Mouse (Mus musculus): ENCODE data around the gene Asic2. TPM values are rescaled to one million over a fixed set of nuclear protein-coding genes. Genes with fewer than 3 reads are reported as not detected.

The Asic2 gene
- polyA plus RNA-seq, 1 experiment from 2014 or later, result 13.9 TPM

DNA sequence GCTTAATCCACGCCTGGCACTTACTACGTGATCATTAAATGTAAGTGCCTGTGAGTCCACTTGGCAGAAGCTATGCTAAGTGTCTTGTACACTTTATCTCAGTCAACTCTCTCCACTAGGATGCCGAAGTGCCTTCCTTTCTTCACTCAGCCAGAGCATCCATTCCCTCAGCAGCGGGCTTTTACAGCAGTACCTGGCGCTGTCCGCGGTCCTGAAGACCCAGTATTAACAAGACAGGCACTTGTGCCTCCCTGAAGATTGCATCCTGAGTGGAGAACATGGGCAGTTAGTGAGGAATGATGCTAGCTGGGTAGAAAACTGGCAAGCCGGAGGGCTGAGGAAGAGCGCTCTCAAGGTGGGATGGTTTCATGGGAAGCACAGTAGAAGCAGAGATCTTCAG, 852.6 kb downstream of the Asic2 start:
- Histone ChIP-seq H3K4me2 (no peak overlapping the region), H3K36me3 (replicated peaks) (no peaks in the 10 kb centered on the region), H3K4me1 (0 out of 2 replicates have a peak, but pooled peaks cover 4% of the 10 kb centered on the region), H3K4me3 (no peak overlapping the region), H3K27ac (no peak overlapping the region), H3K9me3 (no peaks in the 10 kb centered on the region), H3K27me3 (replicated peaks) (no peaks in the 10 kb centered on the region), H3K9ac (no peak overlapping the region)
- 45% methylated on average over 9 of the region's 9 CpGs for WGBS
- no peak for ATAC-seq (replicated peaks)

DNA sequence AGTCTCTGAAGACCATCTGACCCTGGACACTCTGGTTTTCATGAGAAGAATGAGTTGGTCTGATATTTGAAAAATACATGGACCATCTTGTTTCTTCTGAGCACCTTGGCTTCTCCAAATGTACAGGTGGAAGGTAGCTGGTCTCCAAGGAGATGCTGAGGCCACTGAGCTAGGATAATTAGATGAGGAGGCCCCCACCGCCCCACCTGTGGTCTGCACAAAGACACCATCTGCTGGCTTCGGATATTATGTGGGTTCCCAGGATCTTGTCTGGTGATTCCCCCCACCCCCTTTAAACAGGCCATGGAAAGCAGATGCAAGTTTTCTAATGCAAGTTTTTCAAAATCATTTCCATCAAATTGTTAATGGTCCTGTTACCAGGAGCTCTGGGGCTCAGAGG, 856.6 kb downstream of the Asic2 start:
- Histone ChIP-seq H3K4me2 (no peak overlapping the region), H3K4me1 (peaks cover 8% of the 10 kb centered on the region), H3K9me3 (no peaks in the 10 kb centered on the region), H3K27ac (no peak overlapping the region), H3K36me3 (replicated peaks) (no peaks in the 10 kb centered on the region), H3K9ac (no peak overlapping the region), H3K27me3 (replicated peaks) (no peaks in the 10 kb centered on the region), H3K4me3 (no peak overlapping the region)
- 71% methylated on average over 2 of the region's 2 CpGs for WGBS
- ATAC-seq (replicated peaks), result no peak

DNA sequence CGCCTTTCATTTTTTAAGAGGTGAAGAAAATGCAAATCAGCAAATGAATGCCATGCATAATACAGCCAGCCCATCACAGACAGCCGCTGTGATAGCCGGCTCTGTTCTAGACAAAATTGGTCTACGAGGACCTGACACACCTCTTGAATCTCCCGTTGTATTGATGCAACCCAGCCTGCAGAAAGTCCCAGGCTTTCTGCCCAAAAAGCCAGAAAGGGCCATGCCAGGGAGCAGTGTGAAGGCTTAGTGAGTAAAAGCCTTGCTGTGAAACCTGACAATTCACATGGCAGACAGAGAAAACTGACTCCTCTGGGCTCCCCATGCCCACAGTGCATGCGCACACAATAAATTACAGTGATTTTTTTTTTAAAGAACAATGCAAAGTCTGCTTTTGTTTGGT, 858.2 kb downstream of the Asic2 start:
- Histone ChIP-seq H3K36me3 (replicated peaks) (no peaks in the 10 kb centered on the region), H3K4me2 (no peak overlapping the region), H3K4me3 (no peak overlapping the region), H3K4me1 (peaks cover 8% of the 10 kb centered on the region), H3K27me3 (replicated peaks) (no peaks in the 10 kb centered on the region), H3K9ac (no peak overlapping the region), H3K9me3 (no peaks in the 10 kb centered on the region), H3K27ac (peak overlapping the region; percentile 22)
- ATAC-seq (replicated peaks), result no peak
- WGBS, result 58% methylated on average over 6 of the region's 6 CpGs

DNA sequence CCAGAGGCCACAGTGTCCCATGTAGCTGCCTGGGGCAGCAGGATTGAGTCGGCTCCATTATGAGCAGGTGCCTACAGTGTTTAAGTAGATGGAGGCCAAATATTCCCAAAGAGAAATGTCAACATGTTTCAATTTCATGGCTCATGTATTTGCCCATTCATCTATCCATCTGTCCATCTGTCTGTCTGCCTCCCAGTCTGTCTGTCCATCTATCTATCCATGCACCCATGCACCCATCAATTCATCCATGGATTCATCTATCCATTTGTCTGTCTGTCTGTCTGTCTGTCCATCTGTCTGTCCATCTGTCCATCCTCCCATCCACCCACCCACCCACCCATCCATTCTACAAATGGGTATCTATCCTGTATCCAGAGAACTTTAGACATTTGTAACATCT, 861.3 kb downstream of the Asic2 start:
- peaks cover 8% of the 10 kb centered on the region for H3K4me1 ChIP-seq
- H3K4me3 ChIP-seq, result no peak overlapping the region
- H3K9ac ChIP-seq, result no peak overlapping the region
- no peaks in the 10 kb centered on the region for H3K27me3 ChIP-seq (replicated peaks)
- no peak overlapping the region for H3K4me2 ChIP-seq
- H3K27ac ChIP-seq, result no peak overlapping the region
- 85% methylated on average over 1 of the region's 1 CpGs for WGBS
- ATAC-seq (replicated peaks), result no peak
- no peaks in the 10 kb centered on the region for H3K36me3 ChIP-seq (replicated peaks)
- no peaks in the 10 kb centered on the region for H3K9me3 ChIP-seq

DNA sequence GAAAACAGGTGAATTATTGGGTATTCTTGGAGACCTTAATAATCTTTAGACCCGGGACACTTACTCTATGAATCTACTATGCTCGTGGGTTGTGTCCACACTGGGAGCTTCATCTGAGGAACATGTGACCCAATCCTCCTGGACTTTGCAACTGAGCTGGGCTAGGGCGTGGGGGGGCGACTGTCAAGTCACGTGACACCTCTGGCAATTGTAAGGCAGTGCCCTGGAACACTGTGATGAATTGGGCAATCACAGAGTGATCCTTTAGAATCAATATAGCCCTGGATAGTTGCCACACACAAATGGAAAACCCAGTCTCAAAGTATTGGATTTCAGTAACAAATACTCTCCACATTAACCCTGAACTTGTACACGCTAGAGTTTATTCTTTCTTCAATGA, 867.4 kb downstream of the Asic2 start:
- no peak overlapping the region for H3K9ac ChIP-seq
- WGBS, result 79% methylated on average over 6 of the region's 6 CpGs
- no peaks in the 10 kb centered on the region for H3K36me3 ChIP-seq (replicated peaks)
- no peak for ATAC-seq (replicated peaks)
- H3K27me3 ChIP-seq (replicated peaks), result no peaks in the 10 kb centered on the region
- H3K4me3 ChIP-seq, result no peak overlapping the region
- no peak overlapping the region for H3K27ac ChIP-seq
- no peaks in the 10 kb centered on the region for H3K9me3 ChIP-seq
- no peak overlapping the region for H3K4me2 ChIP-seq
- H3K4me1 ChIP-seq, result peaks cover 3% of the 10 kb centered on the region; the same call in 1 of the 2 replicates

DNA sequence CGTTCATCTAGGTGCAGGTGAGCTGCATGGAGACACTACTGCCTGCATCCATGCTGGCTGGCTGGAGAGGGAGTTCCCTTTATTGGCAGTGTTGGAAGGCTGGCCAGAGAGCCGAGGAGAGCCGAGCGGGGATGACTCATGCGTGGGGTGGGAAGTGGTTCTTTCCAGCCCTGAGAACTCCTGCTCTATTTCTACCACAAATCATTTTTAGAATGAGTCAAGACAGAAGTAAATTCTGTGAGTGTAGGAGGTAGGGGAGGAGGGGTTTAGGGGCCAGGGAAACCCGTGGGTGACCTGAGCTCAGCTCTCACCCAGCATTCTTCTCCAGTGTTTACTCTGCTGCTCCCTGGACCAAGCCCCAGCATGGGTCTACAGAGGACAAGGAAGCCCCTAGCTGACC, 872.2 kb downstream of the Asic2 start:
- H3K36me3 ChIP-seq (replicated peaks), result no peaks in the 10 kb centered on the region
- no peak overlapping the region for H3K4me2 ChIP-seq
- no peak overlapping the region for H3K4me3 ChIP-seq
- no peaks in the 10 kb centered on the region for H3K4me1 ChIP-seq
- no peak overlapping the region for H3K9ac ChIP-seq
- no peaks in the 10 kb centered on the region for H3K9me3 ChIP-seq
- 81% methylated on average over 6 of the region's 6 CpGs for WGBS
- H3K27me3 ChIP-seq (replicated peaks), result no peaks in the 10 kb centered on the region
- H3K27ac ChIP-seq, result no peak overlapping the region
- no peak for ATAC-seq (replicated peaks)

DNA sequence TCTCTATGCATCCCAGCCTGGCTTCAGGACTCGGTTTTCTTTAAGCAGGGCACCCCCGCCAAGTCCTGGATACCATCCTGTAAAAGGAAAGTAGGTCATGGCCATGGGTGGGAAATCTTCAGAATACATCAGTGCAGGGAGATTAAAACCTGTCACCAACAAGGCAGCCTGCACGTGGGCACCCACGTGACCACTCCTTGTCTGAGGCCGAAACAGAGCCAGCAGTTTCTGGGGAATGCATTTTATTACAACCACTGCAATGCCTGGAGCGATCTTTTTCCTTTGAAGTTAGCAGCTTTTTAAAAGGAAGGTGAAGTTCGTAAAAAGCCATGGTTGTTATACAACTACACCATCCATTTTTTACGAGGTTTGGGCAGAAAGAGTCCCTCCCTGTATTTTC, 873.7 kb downstream of the Asic2 start:
- Histone ChIP-seq H3K27me3 (replicated peaks) (no peaks in the 10 kb centered on the region), H3K4me2 (no peak overlapping the region), H3K9me3 (no peaks in the 10 kb centered on the region), H3K4me1 (no peaks in the 10 kb centered on the region), H3K27ac (no peak overlapping the region), H3K9ac (no peak overlapping the region), H3K36me3 (replicated peaks) (no peaks in the 10 kb centered on the region), H3K4me3 (no peak overlapping the region)
- 66% methylated on average over 8 of the region's 8 CpGs for WGBS
- no peak for ATAC-seq (replicated peaks)

DNA sequence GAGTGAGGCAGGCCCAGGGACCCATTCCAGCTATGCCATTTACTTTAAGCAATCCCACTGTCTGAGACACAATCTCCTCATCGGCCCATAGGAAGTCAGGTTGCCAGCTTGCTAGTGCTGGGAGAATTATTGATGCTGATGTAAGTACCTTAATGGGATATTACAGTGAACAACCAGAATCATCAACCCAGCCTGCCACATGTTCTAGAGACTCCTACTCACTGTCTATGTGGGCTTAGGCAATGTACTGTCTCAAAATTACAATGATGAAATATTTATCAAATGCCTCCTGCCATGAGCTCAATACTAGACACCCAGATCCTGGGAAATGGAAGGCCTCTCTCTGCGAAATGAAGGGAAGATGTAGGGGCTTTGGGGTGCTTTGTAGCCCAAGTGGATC, 876.1 kb downstream of the Asic2 start:
- Histone ChIP-seq H3K4me3 (no peak overlapping the region), H3K4me1 (no peaks in the 10 kb centered on the region), H3K36me3 (replicated peaks) (no peaks in the 10 kb centered on the region), H3K27me3 (replicated peaks) (no peaks in the 10 kb centered on the region), H3K9me3 (no peaks in the 10 kb centered on the region), H3K4me2 (no peak overlapping the region), H3K27ac (no peak overlapping the region), H3K9ac (no peak overlapping the region)
- no peak for ATAC-seq (replicated peaks)
- WGBS, result 73% methylated on average over 2 of the region's 2 CpGs

DNA sequence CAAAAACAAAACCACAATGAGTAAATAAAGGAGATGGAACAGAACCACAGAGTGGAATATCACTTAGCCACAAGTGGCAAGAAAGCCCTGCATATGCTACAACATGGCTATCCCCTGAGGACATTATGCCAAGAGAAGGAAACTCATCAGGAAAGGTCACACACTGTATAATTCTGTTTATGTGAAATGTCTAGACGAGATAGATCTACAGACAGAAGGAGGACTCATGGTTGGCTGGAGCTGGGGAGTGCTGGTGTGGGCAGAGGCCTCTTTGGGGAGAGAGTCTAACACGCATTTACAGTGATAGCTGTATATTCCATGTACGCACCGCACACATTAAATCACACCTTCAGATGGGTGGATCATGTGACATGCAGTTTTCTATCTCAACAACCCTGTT, 884.4 kb downstream of the Asic2 start:
- H3K9me3 ChIP-seq, result no peaks in the 10 kb centered on the region
- H3K36me3 ChIP-seq (replicated peaks), result no peaks in the 10 kb centered on the region
- H3K4me1 ChIP-seq, result peaks cover 5% of the 10 kb centered on the region; the same call in 1 of the 2 replicates
- no peak overlapping the region for H3K4me2 ChIP-seq
- no peaks in the 10 kb centered on the region for H3K27me3 ChIP-seq (replicated peaks)
- no peak overlapping the region for H3K9ac ChIP-seq
- ATAC-seq (replicated peaks), result no peak
- WGBS, result 86% methylated on average over 4 of the region's 4 CpGs
- no peak overlapping the region for H3K4me3 ChIP-seq
- no peak overlapping the region for H3K27ac ChIP-seq

DNA sequence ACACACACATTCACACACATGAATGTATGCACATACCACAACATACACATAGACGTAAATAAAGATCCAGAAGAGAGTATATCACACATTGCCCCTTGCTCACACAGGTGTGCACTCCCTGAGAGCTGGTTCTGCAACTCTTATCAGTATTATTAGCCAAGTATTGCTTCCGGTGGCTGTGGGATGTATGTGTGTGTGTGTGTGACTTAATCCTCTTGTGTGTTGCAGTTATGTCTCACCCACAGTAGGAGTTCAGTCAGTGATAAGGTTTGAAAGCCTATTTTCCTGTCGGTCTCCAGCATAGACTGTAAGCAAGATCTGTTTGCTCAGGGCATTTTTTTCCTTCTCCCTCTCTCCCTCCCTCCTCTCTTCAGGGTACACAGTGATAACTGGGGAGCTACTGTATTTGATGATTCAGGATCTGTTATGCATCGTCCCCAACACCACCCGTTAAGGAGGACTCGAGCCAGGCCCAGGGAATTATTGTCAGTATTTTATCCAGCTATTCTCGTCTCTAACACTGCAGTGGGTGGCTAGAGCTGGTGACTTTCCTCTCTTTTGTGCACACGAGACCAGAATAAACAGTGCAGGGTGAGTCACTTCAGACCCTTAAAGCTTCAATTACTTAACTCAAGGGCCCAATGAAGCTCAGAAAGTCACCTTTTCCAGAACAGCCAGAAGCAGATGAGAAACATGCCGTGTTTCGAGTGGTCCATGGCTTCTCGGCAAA, 888.0 kb downstream of the Asic2 start:
- Histone ChIP-seq H3K9me3 (no peaks in the 10 kb centered on the region), H3K27ac (no peak overlapping the region), H3K9ac (no peak overlapping the region), H3K4me1 (peaks cover 4% of the 10 kb centered on the region; the same call in 1 of the 2 replicates), H3K36me3 (replicated peaks) (no peaks in the 10 kb centered on the region), H3K4me3 (no peak overlapping the region), H3K4me2 (no peak overlapping the region), H3K27me3 (replicated peaks) (no peaks in the 10 kb centered on the region)
- ATAC-seq (replicated peaks), result no peak
- WGBS, result 60% methylated on average over 11 of the region's 11 CpGs

DNA sequence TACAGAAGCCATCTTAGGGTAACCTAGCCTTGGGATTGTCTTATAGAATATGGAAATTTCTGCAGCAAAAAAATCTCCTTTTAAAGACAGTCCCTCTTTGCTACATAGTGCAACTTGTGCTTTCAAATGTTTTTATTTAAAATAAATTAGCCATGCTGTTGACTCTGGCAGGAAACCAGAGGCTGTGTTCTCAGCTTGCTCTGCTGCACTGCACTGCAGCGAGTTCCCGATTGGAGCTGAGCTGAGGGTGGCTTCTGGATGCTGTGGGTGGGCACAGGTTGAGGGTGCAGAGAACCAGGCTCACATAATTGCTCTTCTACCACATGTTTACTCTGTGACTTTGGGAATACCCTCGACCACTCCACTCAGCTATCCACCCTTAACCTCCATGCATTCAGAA, 889.0 kb downstream of the Asic2 start:
- 64% methylated on average over 3 of the region's 3 CpGs for WGBS
- no peak overlapping the region for H3K27ac ChIP-seq
- H3K4me3 ChIP-seq, result no peak overlapping the region
- H3K36me3 ChIP-seq (replicated peaks), result no peaks in the 10 kb centered on the region
- ATAC-seq (replicated peaks), result no peak
- no peak overlapping the region for H3K4me2 ChIP-seq
- no peaks in the 10 kb centered on the region for H3K27me3 ChIP-seq (replicated peaks)
- peaks cover 4% of the 10 kb centered on the region; the same call in 1 of the 2 replicates for H3K4me1 ChIP-seq
- no peaks in the 10 kb centered on the region for H3K9me3 ChIP-seq
- H3K9ac ChIP-seq, result no peak overlapping the region

DNA sequence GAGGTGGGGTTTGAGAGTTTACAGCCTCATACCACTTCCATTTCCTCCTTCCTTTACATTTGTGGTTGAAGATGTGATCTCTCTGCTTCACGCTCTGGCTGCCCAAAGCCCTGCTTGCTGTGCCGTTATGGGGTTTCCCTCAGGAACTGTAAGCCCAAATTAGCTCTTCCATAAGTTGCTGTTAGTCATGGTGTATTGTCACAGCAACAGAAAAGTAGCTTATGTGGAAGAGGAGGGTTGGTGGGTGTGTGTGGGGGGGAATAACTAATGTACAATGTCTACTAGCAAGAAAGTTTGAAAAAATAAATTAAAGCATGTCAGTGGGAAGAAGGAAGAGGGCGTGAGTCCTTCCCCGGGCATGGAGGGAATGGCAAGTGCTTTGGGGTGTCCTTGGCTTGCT, 896.4 kb downstream of the Asic2 start:
- no peaks in the 10 kb centered on the region for H3K36me3 ChIP-seq (replicated peaks)
- H3K4me1 ChIP-seq, result 0 out of 2 replicates have a peak, but pooled peaks cover 4% of the 10 kb centered on the region
- no peak for ATAC-seq (replicated peaks)
- WGBS, result 88% methylated on average over 4 of the region's 4 CpGs
- H3K9ac ChIP-seq, result no peak overlapping the region
- no peak overlapping the region for H3K27ac ChIP-seq
- no peaks in the 10 kb centered on the region for H3K27me3 ChIP-seq (replicated peaks)
- no peaks in the 10 kb centered on the region for H3K9me3 ChIP-seq
- H3K4me3 ChIP-seq, result no peak overlapping the region
- no peak overlapping the region for H3K4me2 ChIP-seq

DNA sequence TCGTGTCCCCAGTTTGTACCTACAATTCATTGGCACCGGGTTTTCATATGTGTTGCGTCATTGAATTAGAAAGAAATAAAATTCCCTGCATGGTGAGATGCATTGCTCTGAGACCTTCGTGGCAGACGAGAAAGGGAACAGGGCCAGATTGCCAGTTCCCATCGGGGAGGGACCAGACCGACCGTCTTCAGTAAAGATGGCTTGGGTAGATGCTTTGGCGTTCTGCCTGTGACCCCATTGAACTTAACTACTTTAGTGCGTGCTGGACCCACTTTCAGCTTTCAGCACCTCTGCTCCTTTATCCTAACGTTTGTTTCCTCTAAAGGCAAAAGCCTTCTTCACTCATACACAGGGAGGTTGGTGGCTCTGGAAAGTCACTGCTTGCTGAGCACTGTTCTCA, 902.9 kb downstream of the Asic2 start:
- Histone ChIP-seq H3K27ac (no peak overlapping the region), H3K4me2 (no peak overlapping the region), H3K4me1 (no peaks in the 10 kb centered on the region), H3K27me3 (replicated peaks) (no peaks in the 10 kb centered on the region), H3K9ac (no peak overlapping the region), H3K9me3 (no peaks in the 10 kb centered on the region), H3K36me3 (replicated peaks) (no peaks in the 10 kb centered on the region), H3K4me3 (no peak overlapping the region)
- 91% methylated on average over 11 of the region's 11 CpGs for WGBS
- ATAC-seq (replicated peaks), result no peak

Measured in midbrain, embryonic 15.5 days (tissue).